In genomic region chr10:25539146-25539770, GRCm38 (mm10) we compare ENCODE assay signal across 8 mouse cellular contexts. TPM values are rescaled to one million over a fixed set of nuclear protein-coding genes. Genes with fewer than 3 reads are reported as not detected.
DNase-seq lines count a peak whose midpoint lies in the region; ATAC-seq and TF ChIP-seq lines count a peak whose summit lies in the region.

No protein-coding gene starts in this region.

- H3K27me3 ChIP-seq in kidney, postnatal 0 days (ENCODE audit: insufficient read depth, low read length), result no peaks in the 10 kb centered on the region
- no peaks in the 10 kb centered on the region for H3K27me3 ChIP-seq in heart, embryonic 14.5 days (ENCODE audit: control insufficient read depth, insufficient read depth, low read length)
- H3K27me3 ChIP-seq in kidney, embryonic 14.5 days (ENCODE audit: control insufficient read depth, insufficient read depth, low read length), result no peaks in the 10 kb centered on the region

- H3K27ac ChIP-seq in kidney, postnatal 0 days, result no peak overlapping the region
- no peak overlapping the region for H3K27ac ChIP-seq in cortical plate, adult 2 months (ENCODE audit: insufficient read depth, low read length)
- H3K27ac ChIP-seq in heart, embryonic 14.5 days (replicated peaks in 1 of 2; ENCODE audit: control insufficient read depth in 1 of 2, insufficient read depth in 1 of 2, low read depth in 2 of 2, low read length in 2 of 2), result peak overlapping the region; percentile 53 to 71
- no peak overlapping the region for H3K27ac ChIP-seq in kidney, embryonic 14.5 days (ENCODE audit: low read depth, low read length)

- H3K4me2 ChIP-seq in kidney, postnatal 0 days (ENCODE audit: low read length), result no peak overlapping the region
- peak overlapping the region; percentile 36 for H3K4me2 ChIP-seq in heart, embryonic 14.5 days (ENCODE audit: low read length)
- no peak overlapping the region for H3K4me2 ChIP-seq in kidney, embryonic 14.5 days (replicated peaks; ENCODE audit: low read depth, low read length)

- TF ChIP-seq POLR2A in cortical plate, adult 2 months (IDR thresholded peaks at IDR 0.05; ENCODE audit: extremely low read depth, insufficient read depth, low read length), result no peak

- no peak overlapping the region for H3K4me3 ChIP-seq in kidney, postnatal 0 days (replicated peaks; ENCODE audit: low read depth, low read length)
- H3K4me3 ChIP-seq in cortical plate, adult 2 months (ENCODE audit: insufficient read depth, low read length), result no peak overlapping the region
- no peak overlapping the region for H3K4me3 ChIP-seq in heart, embryonic 14.5 days (ENCODE audit: control insufficient read depth in 1 of 2, insufficient read depth in 1 of 2, low read depth in 1 of 2, low read length in 2 of 2)
- no peak overlapping the region for H3K4me3 ChIP-seq in kidney, embryonic 14.5 days (ENCODE audit: low read length)

- H3K9me3 ChIP-seq in kidney, postnatal 0 days (replicated peaks; ENCODE audit: low read length), result no peaks in the 10 kb centered on the region
- no peaks in the 10 kb centered on the region for H3K9me3 ChIP-seq in heart, embryonic 14.5 days (ENCODE audit: control insufficient read depth, low read length)
- H3K9me3 ChIP-seq in kidney, embryonic 14.5 days (ENCODE audit: control insufficient read depth, low read length), result no peaks in the 10 kb centered on the region

- 80% methylated on average over 4 of the region's 4 CpGs for WGBS in kidney, postnatal 0 days
- WGBS in heart, embryonic 14.5 days, result 29% methylated on average over 4 of the region's 4 CpGs
- WGBS in kidney, embryonic 14.5 days, result 85% methylated on average over 4 of the region's 4 CpGs

- intact Hi-C loops in left cerebral cortex, postnatal 14 days (cut with DNase I), result loop anchor here (5.0 kb wide), 1 partner anchor 598 kb away; no protein-coding TSS in a partner anchor

- no peaks in the 10 kb centered on the region for H3K4me1 ChIP-seq in kidney, postnatal 0 days (replicated peaks; ENCODE audit: insufficient read depth, low read length)
- peaks cover 2% of the 10 kb centered on the region; the same call in 1 of the 2 replicates for H3K4me1 ChIP-seq in cortical plate, adult 2 months (ENCODE audit: control insufficient read depth, insufficient read depth, low read length)
- peaks cover 0 to 3% of the 10 kb centered on the region in 2 experiments; a peak in 2 of 4 replicates for H3K4me1 ChIP-seq in heart, embryonic 14.5 days (ENCODE audit: control insufficient read depth in 2 of 2, insufficient read depth in 2 of 2, low read length in 2 of 2)
- H3K4me1 ChIP-seq in kidney, embryonic 14.5 days (ENCODE audit: control insufficient read depth, insufficient read depth, low read length), result no peaks in the 10 kb centered on the region

- no peaks in the 10 kb centered on the region for H3K36me3 ChIP-seq in kidney, postnatal 0 days (ENCODE audit: insufficient read depth, low read length)
- no peaks in the 10 kb centered on the region for H3K36me3 ChIP-seq in heart, embryonic 14.5 days (ENCODE audit: control insufficient read depth, insufficient read depth, low read length)
- H3K36me3 ChIP-seq in kidney, embryonic 14.5 days (ENCODE audit: control insufficient read depth, insufficient read depth, low read length), result no peaks in the 10 kb centered on the region

- peak; percentile 42; the same call in 1 of the 2 replicates for TF ChIP-seq CTCF in kidney, postnatal 0 days (IDR thresholded peaks at IDR 0.05; ENCODE audit: low read depth)
- peak; percentile 70 for TF ChIP-seq CTCF in cortical plate, adult 2 months (IDR thresholded peaks at IDR 0.05; ENCODE audit: extremely low read depth, insufficient read depth, low read length)

- no peak for DNase-seq in kidney, postnatal 0 days (ENCODE audit: low spot score)
- no peak for DNase-seq in kidney, adult 11 months
- peak; percentile 71 to 91 for DNase-seq in left cerebral cortex, postnatal 14 days (ENCODE audit: low spot score in 2 of 2)
- DNase-seq in spleen, adult 18-20 months, result no peak
- no peak for DNase-seq in kidney, postnatal 14 days

- ATAC-seq in kidney, postnatal 0 days (replicated peaks; ENCODE audit: low FRiP score, low read depth), result no peak
- ATAC-seq in heart, embryonic 14.5 days (ENCODE audit: insufficient number of reproducible peaks, insufficient read depth, low FRiP score, low read depth), result peak; percentile 48; the same call in 1 of the 2 replicates
- ATAC-seq in kidney, embryonic 14.5 days (ENCODE audit: low FRiP score, low TSS enrichment), result no peak

- no peak overlapping the region for H3K9ac ChIP-seq in kidney, postnatal 0 days (ENCODE audit: low read depth, low read length)
- H3K9ac ChIP-seq in heart, embryonic 14.5 days (ENCODE audit: low read length), result no peak overlapping the region
- no peak overlapping the region for H3K9ac ChIP-seq in kidney, embryonic 14.5 days (ENCODE audit: low read depth, low read length)

RNA-seq across cellular contexts. Expression of gene Smlr1, which starts 3.2 kb away (rescaled TPM):
- 2.6 and 3.2 TPM in 2 replicates for polyA plus RNA-seq in kidney, postnatal 0 days (2015; fragmentation: Nextera tagmentation; extraction: Ambion mirVana)
- polyA plus RNA-seq in cortical plate, adult 2 months (2012; rRNA removed), result 0.02 TPM in 1 of 2 replicates, not detected in the other
- not detected in 2 replicates for polyA plus RNA-seq in heart, embryonic 14.5 days (2014; fragmentation: Nextera tagmentation; extraction: Ambion mirVana)
- not detected for total RNA-seq in left cerebral cortex, postnatal 14 days (2021)
- polyA plus RNA-seq in kidney, embryonic 14.5 days (2014; fragmentation: Nextera tagmentation; extraction: Ambion mirVana), result not detected in 2 replicates

Comparison
In these comparisons a context has a peak if more than half of its experiments do, and no peak if none do; other contexts are left out.
1. DNase-seq: peak in left cerebral cortex, postnatal 14 days (2 of 2); none in kidney, postnatal 0 days (single experiment), kidney, adult 11 months (single experiment), spleen, adult 18-20 months (0 of 2) and kidney, postnatal 14 days (single experiment).
2. H3K27ac ChIP-seq: peak in heart, embryonic 14.5 days (2 of 2); none in kidney, postnatal 0 days (single experiment), cortical plate, adult 2 months (single experiment) and kidney, embryonic 14.5 days (single experiment).